Mouse (Mus musculus) midbrain, embryonic 15.5 days (tissue): ENCODE results near the gene Dab1. TPM values are rescaled to one million over a fixed set of nuclear protein-coding genes. Genes with fewer than 3 reads are reported as not detected.
A peak's percentile ranks its signal among the peaks of the same experiment; 100 is the strongest.

Experiments used
- ATAC-seq: fragments of 200-750 bp; cut with Nextera tagmentation; replicated peaks from 2 replicates; pipeline ENCODE4 v1.8.0; 2017; ENCODE audit warnings: moderate TSS enrichment
- H3K27ac ChIP-seq: fragments of 300-500 bp; sonication (generic); 2 replicates; pipeline ENCODE4 v1.5.1; 2015; ENCODE audit warnings: mild to moderate bottlenecking, inconsistent platforms
- H3K27me3 ChIP-seq: fragments of 300-500 bp; sonication (generic); replicated peaks from 2 replicates; pipeline ENCODE4 v1.6.1; 2015; ENCODE audit warnings: inconsistent platforms
- H3K36me3 ChIP-seq: fragments of 300-500 bp; sonication (generic); replicated peaks from 2 replicates; pipeline ENCODE4 v1.6.1; 2015; ENCODE audit warnings: inconsistent platforms
- H3K4me1 ChIP-seq: fragments of 300-500 bp; sonication (generic); 2 replicates; pipeline ENCODE4 v1.6.1; 2015; ENCODE audit warnings: inconsistent platforms
- H3K4me2 ChIP-seq: fragments of 300-500 bp; sonication (generic); 2 replicates; pipeline ENCODE4 v1.6.1; 2015; ENCODE audit warnings: inconsistent platforms, mild to moderate bottlenecking, moderate library complexity
- H3K4me3 ChIP-seq: fragments of 300-500 bp; sonication (generic); 2 replicates; pipeline ENCODE4 v1.5.1; 2015; ENCODE audit warnings: mild to moderate bottlenecking, inconsistent platforms
- H3K9ac ChIP-seq: fragments of 300-500 bp; sonication (generic); 2 replicates; pipeline ENCODE4 v1.6.1; 2015; ENCODE audit warnings: mild to moderate bottlenecking, inconsistent platforms
- H3K9me3 ChIP-seq: fragments of 300-500 bp; sonication (generic); 2 replicates; pipeline ENCODE4 v1.6.1; 2016; ENCODE audit warnings: inconsistent platforms
- WGBS: fragments of 180-500 bp; shearing (Covaris S2); methylation state at CpG from one replicate; pipeline ENCODE4 v1.1.7; 2015; ENCODE audit warnings: mixed read lengths; 5-methylcytosine and 5-hydroxymethylcytosine counted together
- polyA plus RNA-seq: library from polyadenylated mRNA; unstranded; fragments of >200 nt; fragmentation: Nextera tagmentation; extraction: Ambion mirVana; gene quantifications from 2 replicates; pipeline ENCODE4 v1.2.1, GENCODE M21; 2015

Gene Dab1
- polyA plus RNA-seq, 1 experiment from 2014 or later: 135 TPM

DNA sequence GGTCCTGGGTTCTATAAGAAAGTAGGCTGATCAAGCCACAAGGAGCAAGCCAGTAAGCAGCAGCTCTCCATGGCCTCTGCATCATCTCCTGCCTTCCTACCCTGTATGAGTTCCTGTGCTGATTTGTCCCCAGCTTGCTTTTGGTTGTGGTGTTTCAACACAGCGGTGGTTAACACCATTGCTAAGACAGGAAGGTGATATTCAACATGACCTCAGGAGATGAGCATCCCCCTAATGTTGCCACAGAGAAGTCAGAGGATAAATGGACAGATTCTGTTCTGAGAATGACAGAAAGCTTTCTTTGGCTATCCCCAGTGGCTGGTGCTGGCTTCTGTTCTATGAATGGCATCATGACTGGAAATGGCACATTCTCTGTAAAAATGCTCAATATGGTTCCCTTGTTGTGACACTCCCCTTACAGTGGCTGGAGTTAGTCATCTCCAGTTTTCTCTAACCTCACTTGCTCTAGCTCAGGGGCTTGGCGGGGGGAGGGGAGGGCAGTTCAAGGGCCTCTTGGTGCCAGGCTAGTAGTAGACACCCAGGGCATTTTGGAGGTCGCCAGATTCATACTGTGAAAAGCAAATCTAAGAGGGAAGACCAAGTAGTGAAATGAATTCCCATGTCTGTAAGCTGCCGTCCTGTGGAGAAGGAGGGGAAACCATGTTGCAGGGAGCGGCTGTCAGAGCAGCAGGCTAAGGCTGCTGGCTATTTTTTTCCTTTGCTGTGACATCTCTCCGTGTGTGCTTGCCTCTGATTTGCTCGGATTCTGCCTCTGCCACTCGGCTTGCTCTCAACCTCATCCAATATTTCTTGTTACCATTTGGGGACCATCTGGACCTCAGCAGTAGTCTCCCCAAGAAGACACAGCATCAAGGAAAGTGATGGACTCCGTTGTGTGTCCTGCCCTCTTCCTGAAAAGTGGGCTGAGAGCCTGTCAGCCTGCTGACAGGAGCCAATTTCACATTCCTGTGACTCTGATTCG, 1086.8 kb downstream of the Dab1 start:
- Histone ChIP-seq H3K9me3 (no peaks in the 10 kb centered on the region), H3K9ac (no peak overlapping the region), H3K27me3 (no peaks in the 10 kb centered on the region), H3K4me3 (no peak overlapping the region), H3K36me3 (no peaks in the 10 kb centered on the region), H3K4me1 (peaks cover 8% of the 10 kb centered on the region; the same call in 1 of the 2 replicates), H3K27ac (no peak overlapping the region), H3K4me2 (no peak overlapping the region)
- 41% methylated on average over 10 of the region's 10 CpGs for WGBS
- no peak for ATAC-seq

DNA sequence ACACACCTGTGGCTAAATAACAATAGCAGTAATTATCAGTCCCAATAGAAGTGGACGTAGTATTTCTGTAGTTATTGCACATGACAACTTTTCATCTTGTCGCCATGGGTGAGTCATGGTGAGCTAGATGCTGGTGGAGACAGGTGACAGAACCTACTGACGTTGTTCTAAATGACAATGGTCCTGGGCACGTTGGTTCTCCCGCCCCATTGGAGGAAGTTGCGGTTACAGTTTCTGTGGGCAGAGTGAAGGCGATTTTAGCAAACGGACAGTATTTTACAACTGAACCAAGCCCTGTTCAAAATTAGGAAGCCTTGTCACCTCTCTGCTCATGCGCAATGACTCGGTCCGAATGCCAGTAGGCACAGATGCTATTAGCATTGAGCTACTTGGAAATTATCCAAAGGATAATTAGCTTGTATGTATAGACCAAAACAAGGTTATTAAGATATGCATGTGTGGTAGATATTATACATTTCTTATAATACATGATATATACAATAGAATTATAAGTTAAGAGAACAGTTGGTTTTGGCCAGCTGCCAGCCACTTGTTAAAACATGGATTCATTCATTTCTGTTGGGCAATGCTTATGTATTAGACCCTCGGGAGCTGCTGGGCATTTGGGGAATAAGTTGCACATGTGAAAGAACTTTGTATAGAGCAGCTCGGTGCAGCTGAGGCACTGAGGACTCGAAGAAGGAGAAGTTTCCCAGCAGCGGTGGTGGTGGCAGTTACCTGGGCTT, 1093.4 kb downstream of the Dab1 start:
- Histone ChIP-seq H3K9ac (no peak overlapping the region), H3K4me3 (no peak overlapping the region), H3K4me1 (0 out of 2 replicates have a peak, but pooled peaks cover 4% of the 10 kb centered on the region), H3K4me2 (no peak overlapping the region), H3K36me3 (no peaks in the 10 kb centered on the region), H3K9me3 (no peaks in the 10 kb centered on the region), H3K27ac (no peak overlapping the region), H3K27me3 (no peaks in the 10 kb centered on the region)
- no peak for ATAC-seq
- WGBS: 83% methylated on average over 15 of the region's 15 CpGs

DNA sequence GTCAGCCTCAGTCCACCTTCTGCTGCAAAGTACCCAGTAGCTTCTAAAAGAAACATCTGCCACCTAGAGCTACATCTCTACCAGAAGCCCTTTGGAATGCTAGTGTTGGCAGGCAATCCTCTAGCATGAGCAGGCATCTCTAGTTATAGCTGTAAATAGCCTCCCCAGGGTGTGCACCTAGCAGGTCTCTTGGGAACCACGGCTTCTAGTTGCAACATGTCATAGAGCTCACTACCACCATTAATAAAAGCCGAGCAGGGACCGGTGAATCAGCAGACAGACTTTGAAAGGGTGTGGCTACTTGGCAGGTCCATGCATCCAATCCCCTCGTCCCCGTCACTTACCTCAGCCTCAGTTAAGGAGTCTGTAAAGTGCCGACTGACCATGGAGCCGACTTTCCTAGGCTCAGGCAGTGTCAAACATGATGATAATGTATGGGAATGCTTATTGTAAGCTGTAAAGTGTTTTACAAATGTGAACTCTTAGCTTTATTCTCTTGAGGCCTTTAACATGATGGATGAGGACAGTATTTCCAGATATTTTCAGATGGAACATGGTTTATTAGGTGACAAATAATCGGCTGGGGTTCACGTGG, 1095.9 kb downstream of the Dab1 start:
- Histone ChIP-seq H3K9ac (no peak overlapping the region), H3K4me2 (no peak overlapping the region), H3K9me3 (no peaks in the 10 kb centered on the region), H3K27me3 (no peaks in the 10 kb centered on the region), H3K4me3 (no peak overlapping the region), H3K36me3 (no peaks in the 10 kb centered on the region), H3K4me1 (peaks cover 20% of the 10 kb centered on the region), H3K27ac (no peak overlapping the region)
- 91% methylated on average over 9 of the region's 9 CpGs for WGBS
- ATAC-seq: no peak

DNA sequence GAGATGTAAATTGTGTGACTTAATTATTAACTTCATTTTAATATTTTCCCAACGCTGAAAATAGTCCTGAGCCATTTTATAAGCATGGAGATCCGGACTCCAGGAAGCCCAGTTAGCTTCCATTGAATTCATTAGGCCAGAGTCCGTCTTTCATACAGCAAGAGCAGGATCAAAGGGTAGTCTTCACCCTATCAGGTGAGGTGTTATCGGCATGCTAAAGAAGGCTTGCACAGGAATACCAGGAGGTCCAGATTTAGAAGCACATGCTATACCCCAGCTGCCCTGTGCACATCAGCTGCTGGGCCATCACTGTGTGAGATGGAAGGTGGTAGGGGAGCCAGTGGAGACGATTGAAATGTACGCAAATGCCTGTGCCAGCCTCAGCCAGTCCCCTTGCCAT, 1096.7 kb downstream of the Dab1 start:
- 79% methylated on average over 6 of the region's 6 CpGs for WGBS
- Histone ChIP-seq H3K4me3 (no peak overlapping the region), H3K4me1 (peaks cover 22% of the 10 kb centered on the region), H3K9me3 (no peaks in the 10 kb centered on the region), H3K9ac (no peak overlapping the region), H3K4me2 (no peak overlapping the region), H3K36me3 (no peaks in the 10 kb centered on the region), H3K27me3 (no peaks in the 10 kb centered on the region), H3K27ac (no peak overlapping the region)
- no peak for ATAC-seq

DNA sequence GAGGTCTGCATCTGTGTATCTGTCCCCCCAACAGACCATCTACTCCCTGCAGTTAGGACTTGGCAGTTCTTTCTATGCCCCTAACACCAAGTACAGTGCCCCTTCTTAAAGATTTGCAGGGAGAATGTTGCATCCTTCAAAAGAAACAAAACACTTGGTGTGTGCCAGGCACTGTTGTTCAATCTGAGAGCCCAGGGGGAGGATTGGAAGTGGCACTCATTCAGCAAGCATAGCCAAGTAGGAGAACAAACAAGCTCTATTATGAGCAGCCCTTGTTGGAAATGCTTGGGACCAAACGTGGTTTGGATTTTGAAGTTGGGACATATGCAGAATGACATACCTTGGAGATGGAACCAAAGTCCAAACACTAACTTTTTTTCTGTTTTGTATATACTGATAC, 1097.3 kb downstream of the Dab1 start:
- no peak for ATAC-seq
- peaks cover 22% of the 10 kb centered on the region for H3K4me1 ChIP-seq
- WGBS: 67% methylated on average over 1 of the region's 1 CpGs

DNA sequence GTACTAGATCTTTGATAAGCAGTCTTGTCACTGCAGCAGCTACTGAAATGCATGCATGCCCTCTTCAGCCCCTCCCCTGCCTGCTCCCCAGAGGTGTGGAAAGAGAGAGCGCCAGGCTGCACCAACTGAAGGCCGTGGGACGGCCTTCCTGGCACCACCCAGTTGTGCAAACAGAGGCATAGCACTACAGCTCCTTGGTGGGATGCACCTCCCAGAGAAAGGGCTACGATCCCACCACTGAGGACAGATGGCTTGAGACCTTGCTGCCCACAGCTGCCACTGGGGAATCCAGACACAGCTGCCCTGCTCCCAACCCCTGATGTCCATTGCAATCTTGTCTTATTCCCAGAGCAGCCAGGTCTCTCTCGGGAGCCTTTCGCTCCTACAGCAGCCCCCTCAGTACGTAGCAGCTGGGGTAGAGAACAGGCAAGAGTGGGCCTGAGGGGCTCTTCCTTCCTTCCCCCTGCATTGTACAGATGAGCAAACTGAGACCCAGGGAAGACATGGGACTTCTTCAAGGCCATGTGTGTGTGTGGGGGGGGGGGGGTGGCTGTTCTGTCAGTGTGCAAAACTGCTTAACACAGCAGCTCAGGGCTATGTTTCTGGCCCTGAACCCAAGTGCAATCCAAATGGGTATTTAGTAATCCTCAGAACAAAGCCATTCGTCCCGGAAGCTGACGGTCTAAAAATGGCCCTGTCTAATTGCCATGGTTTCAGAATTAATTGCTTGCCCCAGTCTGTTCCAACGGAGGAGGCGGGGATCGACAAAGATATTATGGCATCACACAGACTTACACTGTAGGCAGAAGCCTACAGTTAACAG, 1100.0 kb downstream of the Dab1 start:
- Histone ChIP-seq H3K36me3 (no peaks in the 10 kb centered on the region), H3K27me3 (no peaks in the 10 kb centered on the region), H3K9ac (no peak overlapping the region), H3K4me1 (peaks cover 32% of the 10 kb centered on the region), H3K9me3 (no peaks in the 10 kb centered on the region), H3K4me2 (no peak overlapping the region), H3K4me3 (no peak overlapping the region), H3K27ac (peak overlapping the region; percentile 62)
- ATAC-seq: peak; percentile 57
- 27% methylated on average over 13 of the region's 13 CpGs for WGBS

More for the DNA sequence above, 1097.3 kb downstream of the Dab1 start:
- H3K4me3 ChIP-seq: no peak overlapping the region
- no peak overlapping the region for H3K27ac ChIP-seq
- H3K4me2 ChIP-seq: no peak overlapping the region
- H3K27me3 ChIP-seq: no peaks in the 10 kb centered on the region
- no peaks in the 10 kb centered on the region for H3K9me3 ChIP-seq
- H3K36me3 ChIP-seq: no peaks in the 10 kb centered on the region
- H3K9ac ChIP-seq: no peak overlapping the region

DNA sequence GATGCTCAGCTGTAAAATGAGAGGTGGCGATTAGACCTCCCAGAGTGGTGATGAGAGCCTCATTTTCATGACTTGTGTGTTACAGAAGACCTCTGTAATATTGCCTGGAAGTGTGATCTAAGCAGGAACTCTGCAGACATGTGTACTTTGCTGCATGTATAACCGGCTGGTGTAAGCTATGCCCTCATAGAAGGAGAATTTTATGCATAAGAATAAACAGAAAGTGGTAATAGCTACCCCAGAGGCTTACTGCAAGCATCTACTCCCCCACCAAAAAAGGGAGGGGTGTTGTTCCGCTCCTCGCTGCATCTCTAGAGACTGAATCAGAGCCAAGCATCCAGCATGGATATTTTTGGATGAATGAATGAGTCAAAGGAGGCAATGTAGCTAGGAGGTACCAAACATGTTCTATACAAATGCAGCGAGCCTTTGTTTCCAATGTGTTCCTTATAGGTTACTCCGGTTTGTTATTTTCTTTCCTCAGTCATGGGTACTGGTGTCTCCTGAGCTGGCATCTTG, 1104.4 kb downstream of the Dab1 start:
- peak overlapping the region; percentile 63; the same call in 1 of the 2 replicates for H3K27ac ChIP-seq
- ATAC-seq: no peak
- no peaks in the 10 kb centered on the region for H3K9me3 ChIP-seq
- no peak overlapping the region for H3K4me2 ChIP-seq
- peaks cover 32% of the 10 kb centered on the region for H3K4me1 ChIP-seq
- WGBS: 63% methylated on average over 6 of the region's 6 CpGs
- H3K36me3 ChIP-seq: no peaks in the 10 kb centered on the region
- no peaks in the 10 kb centered on the region for H3K27me3 ChIP-seq
- H3K4me3 ChIP-seq: no peak overlapping the region
- H3K9ac ChIP-seq: no peak overlapping the region

DNA sequence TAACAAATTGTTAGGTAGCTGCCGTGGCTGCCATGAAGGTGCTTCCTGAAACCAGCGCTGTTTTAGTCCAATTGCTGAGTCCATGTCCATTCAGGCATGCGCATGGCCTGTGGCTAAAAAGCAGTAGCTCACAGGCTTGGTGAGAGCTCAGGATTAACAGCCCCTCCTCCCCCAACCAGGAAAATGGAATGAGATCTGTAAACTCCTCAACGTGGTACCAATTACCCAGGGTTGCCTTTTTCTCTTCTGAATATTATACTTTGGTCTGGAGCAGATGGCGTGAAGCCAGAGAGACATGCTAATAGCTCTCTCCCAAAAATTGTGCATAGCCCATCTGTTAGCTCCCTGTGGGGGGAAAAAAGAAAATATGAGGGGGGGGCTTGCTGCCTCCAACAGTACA, 1105.1 kb downstream of the Dab1 start:
- no peaks in the 10 kb centered on the region for H3K9me3 ChIP-seq
- H3K27me3 ChIP-seq: no peaks in the 10 kb centered on the region
- no peak for ATAC-seq
- H3K36me3 ChIP-seq: no peaks in the 10 kb centered on the region
- peak overlapping the region; percentile 63 for H3K27ac ChIP-seq
- H3K9ac ChIP-seq: no peak overlapping the region
- peaks cover 25% of the 10 kb centered on the region for H3K4me1 ChIP-seq
- no peak overlapping the region for H3K4me2 ChIP-seq
- WGBS: 43% methylated on average over 5 of the region's 5 CpGs
- no peak overlapping the region for H3K4me3 ChIP-seq

DNA sequence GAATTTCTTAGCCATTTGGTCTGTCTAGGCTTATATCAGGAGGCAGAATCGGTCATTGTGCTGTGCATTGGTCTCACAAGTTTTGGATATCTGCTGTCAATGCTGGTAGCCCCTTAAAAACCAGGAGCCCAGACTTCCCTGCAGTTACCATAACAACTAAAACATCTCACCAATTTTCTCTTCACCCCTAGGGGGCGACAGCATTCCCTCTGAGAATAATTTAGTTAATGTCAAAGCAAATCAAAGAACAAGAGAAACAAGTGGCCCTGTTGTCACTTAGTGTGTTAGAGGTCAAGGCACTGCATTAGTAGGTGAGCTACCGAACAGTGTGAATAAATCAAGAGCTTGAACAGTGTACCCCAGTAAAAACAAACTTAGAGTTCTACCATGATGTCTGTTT, 1106.5 kb downstream of the Dab1 start:
- Histone ChIP-seq H3K9ac (no peak overlapping the region), H3K27me3 (no peaks in the 10 kb centered on the region), H3K4me2 (no peak overlapping the region), H3K4me3 (no peak overlapping the region), H3K36me3 (no peaks in the 10 kb centered on the region), H3K27ac (no peak overlapping the region), H3K9me3 (no peaks in the 10 kb centered on the region), H3K4me1 (peaks cover 15% of the 10 kb centered on the region)
- ATAC-seq: no peak
- WGBS: 60% methylated on average over 3 of the region's 3 CpGs

DNA sequence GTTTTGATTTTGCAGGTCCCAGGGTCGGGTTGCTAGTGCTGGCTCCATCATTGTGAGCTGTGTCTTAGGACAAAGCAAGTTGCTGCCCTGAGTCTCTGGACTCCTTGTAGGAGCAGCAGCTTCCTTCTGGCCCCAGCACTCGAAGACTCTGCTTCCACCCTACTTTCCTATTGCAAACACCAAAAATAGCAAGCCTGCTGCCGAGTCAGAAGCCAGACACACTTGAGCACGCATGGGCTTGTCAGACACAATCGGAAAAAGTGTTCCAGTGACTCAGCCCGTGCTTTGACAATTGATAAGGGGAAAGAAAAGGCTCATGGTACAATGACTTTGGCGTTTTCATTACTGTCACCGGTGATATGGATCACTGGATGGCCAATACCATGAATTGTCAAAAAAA, 1110.0 kb downstream of the Dab1 start:
- peaks cover 5% of the 10 kb centered on the region for H3K4me1 ChIP-seq
- WGBS: 71% methylated on average over 8 of the region's 8 CpGs
- no peak for ATAC-seq

DNA sequence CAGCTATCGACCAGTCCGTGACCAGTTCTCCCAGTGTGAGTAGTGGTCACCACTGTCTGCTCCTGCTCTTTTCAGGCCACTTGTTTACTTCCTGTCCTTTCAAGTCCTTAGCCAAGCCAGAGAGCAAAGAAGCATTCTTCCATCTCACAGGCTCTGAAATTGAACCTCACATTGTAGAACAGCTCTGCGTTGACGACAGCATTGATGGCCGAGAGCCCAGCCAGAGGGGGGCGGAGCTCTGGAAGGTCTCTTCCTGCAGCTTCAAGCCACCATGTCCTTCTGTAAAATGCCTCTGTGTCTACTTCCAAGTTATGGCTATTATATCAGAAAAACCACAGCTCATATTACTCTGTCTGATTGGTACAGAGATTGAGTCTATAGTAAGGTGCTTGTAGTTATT, 1127.3 kb downstream of the Dab1 start:
- Histone ChIP-seq H3K4me3 (no peak overlapping the region), H3K27ac (no peak overlapping the region), H3K36me3 (no peaks in the 10 kb centered on the region), H3K4me2 (no peak overlapping the region), H3K27me3 (no peaks in the 10 kb centered on the region), H3K4me1 (peaks cover 4% of the 10 kb centered on the region; the same call in 1 of the 2 replicates), H3K9me3 (no peaks in the 10 kb centered on the region), H3K9ac (no peak overlapping the region)
- ATAC-seq: no peak
- WGBS: 71% methylated on average over 6 of the region's 6 CpGs

More for the DNA sequence above, 1110.0 kb downstream of the Dab1 start:
- no peaks in the 10 kb centered on the region for H3K27me3 ChIP-seq
- H3K9me3 ChIP-seq: no peaks in the 10 kb centered on the region
- no peak overlapping the region for H3K4me2 ChIP-seq
- H3K4me3 ChIP-seq: no peak overlapping the region
- no peak overlapping the region for H3K9ac ChIP-seq
- no peaks in the 10 kb centered on the region; the same call in 1 of the 2 replicates for H3K36me3 ChIP-seq
- H3K27ac ChIP-seq: no peak overlapping the region
